Mouse (Mus musculus): ENCODE data around the gene Knstrn.

The Knstrn gene

GRCm38 (mm10) chr2:118899981-118900825 is 86.4 kb downstream of the Knstrn start, which contains the start of gene Bahd1:
Gene Bahd1 (plus strand): TSS chr2:118900377.
- in situ Hi-C loops (cut with MboI, MseI): loop anchor here (5.0 to 25.0 kb wide), 3 partner anchors 77 to 1488 kb away; no protein-coding TSS in a partner anchor

- in situ Hi-C loops (cut with MboI, MseI): no loop called here
Measured at GRCm38 (mm10) chr2:118900826-118901140, 87.0 kb downstream of the Knstrn start.

- in situ Hi-C loops (cut with MboI, MseI): no loop called here
Measured at GRCm38 (mm10) chr2:118901175-118902031, 87.6 kb downstream of the Knstrn start.

GRCm38 (mm10) chr2:118902051-118903025 is 88.5 kb downstream of the Knstrn start:
- in situ Hi-C loops (cut with MboI, MseI): no loop called here

- in situ Hi-C loops (cut with MboI, MseI): no loop called here
Measured at GRCm38 (mm10) chr2:118903333-118903741, 89.5 kb downstream of the Knstrn start.
